Mouse (Mus musculus) ES-E14 (cell line): ENCODE results near the gene Spryd4. TPM values are rescaled to one million over a fixed set of nuclear protein-coding genes. Genes with fewer than 3 reads are reported as not detected.
A peak's percentile ranks its signal among the peaks of the same experiment; 100 is the strongest.

Experiments
- DNase-seq: peaks from one replicate; pipeline ENCODE4 v3.0.0-alpha.2; 2013; ENCODE audit warnings: low read depth, low spot score
- H3K27ac ChIP-seq: 2 replicates; pipeline ENCODE4 v1.5.1; 2012; ENCODE audit warnings: low read depth, mild to moderate bottlenecking, low read length, moderate library complexity, mixed read lengths; ENCODE audit not compliant: poor library complexity, insufficient read depth, severe bottlenecking
- H3K36me3 ChIP-seq: 2 replicates; pipeline ENCODE4 v1.6.1; 2012; ENCODE audit warnings: mild to moderate bottlenecking, low read length, moderate library complexity, mixed read lengths; ENCODE audit not compliant: control insufficient read depth, poor library complexity, insufficient read depth, severe bottlenecking
- H3K4me1 ChIP-seq, 2 experiments: fragments of 150-350 bp in 1 of 2; sonication (generic) in 1 of 2; 2 replicates each; pipeline ENCODE4 v1.6.1; 2012; ENCODE audit warnings: low read length in 2 of 2, mild to moderate bottlenecking in 1 of 2, mixed read lengths in 1 of 2; ENCODE audit not compliant: control insufficient read depth in 2 of 2, insufficient read depth in 2 of 2, poor library complexity in 1 of 2
- H3K4me3 ChIP-seq, 2 experiments: fragments of 150-350 bp in 1 of 2; sonication (generic) in 1 of 2; 2 replicates each; pipeline ENCODE4 v1.5.1; 2012; ENCODE audit warnings: low read length in 2 of 2, low read depth in 1 of 2, mild to moderate bottlenecking in 1 of 2, mixed read lengths in 1 of 2; ENCODE audit not compliant: insufficient read depth in 1 of 2, poor library complexity in 1 of 2, severe bottlenecking in 1 of 2
- H3K9ac ChIP-seq: 2 replicates; pipeline ENCODE4 v1.6.1; 2012; ENCODE audit warnings: low read depth, mild to moderate bottlenecking, low read length, mixed read lengths; ENCODE audit not compliant: poor library complexity, insufficient read depth, severe bottlenecking
- H3K9me3 ChIP-seq: fragments of 150-350 bp; sonication (generic); 2 replicates; pipeline ENCODE4 v1.6.1; 2012; ENCODE audit warnings: low read depth, mild to moderate bottlenecking, low read length; ENCODE audit not compliant: control insufficient read depth, insufficient read depth
- CHD2 ChIP-seq: IDR thresholded peaks from 2 replicates; pipeline ENCODE4 v1.6.1; 2014; ENCODE audit warnings: mild to moderate bottlenecking, low read depth, low read length, inconsistent platforms
- HCFC1 ChIP-seq: IDR thresholded peaks from 2 replicates; pipeline ENCODE4 v1.6.1; 2012; ENCODE audit warnings: low read length, inconsistent platforms, borderline replicate concordance; ENCODE audit not compliant: insufficient read depth
- MAFK ChIP-seq: IDR thresholded peaks from 2 replicates; pipeline ENCODE4 v1.6.1; 2014; ENCODE audit warnings: mild to moderate bottlenecking, low read depth, low read length, inconsistent platforms; ENCODE audit not compliant: insufficient read depth
- ZC3H11A ChIP-seq: IDR thresholded peaks from 2 replicates; pipeline ENCODE4 v1.6.1; 2012; ENCODE audit warnings: low read depth, mild to moderate bottlenecking, inconsistent platforms, low read length, borderline replicate concordance
- ZNF384 ChIP-seq: IDR thresholded peaks from 2 replicates; pipeline ENCODE4 v1.6.1; 2012; ENCODE audit warnings: low read depth, low read length, inconsistent platforms
- in situ Hi-C, 2 experiments: fragments of 600-800 bp; cut with MboI; formaldehyde crosslinking; loops; one replicate each; pipeline ENCODE4 v1.15.1; 2025; ENCODE audit warnings: low sequenced_read_pairs in 2 of 2, inconsistent platforms in 1 of 2; ENCODE audit not compliant: unreplicated experiment in 2 of 2
- total RNA-seq: library from RNA; depleted of rRNA; stranded (reverse); fragments of 300-350 nt; gene quantifications from 2 replicates; pipeline ENCODE4 v1.2.3, GENCODE M21; 2012

Gene Spryd4
- total RNA-seq, 1 experiment: 24.9 TPM

DNA sequence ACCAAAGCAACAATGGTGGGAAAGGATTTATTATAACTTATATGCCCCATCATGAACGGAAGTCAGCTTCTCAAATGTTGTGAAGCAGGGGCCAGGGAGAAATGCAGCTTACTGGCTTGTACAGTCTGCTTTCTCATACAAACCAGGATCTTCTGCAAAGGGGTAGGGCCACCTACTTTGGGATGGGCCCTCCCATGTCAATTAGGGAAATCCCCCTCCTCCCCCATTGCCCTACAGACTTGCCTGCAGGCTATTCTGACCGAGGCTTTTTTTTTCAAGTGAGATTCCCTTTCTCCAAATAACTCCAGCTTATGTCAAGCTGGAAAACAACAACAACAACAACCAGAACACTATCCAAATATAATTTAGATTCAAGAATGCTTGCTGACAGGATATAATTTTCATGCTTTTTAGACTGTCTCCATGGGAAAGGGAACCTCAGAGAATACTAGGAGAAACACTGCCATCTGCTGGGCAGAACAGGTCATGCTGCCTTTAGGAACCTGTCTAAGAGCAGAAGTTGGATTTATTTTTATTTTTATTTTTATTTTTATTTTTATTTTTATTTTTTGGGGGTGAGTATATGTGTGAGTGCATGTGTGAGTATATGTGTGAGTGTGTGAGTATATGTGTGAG lies 23.2 kb downstream of the Spryd4 start:
- H3K9ac ChIP-seq: no peak overlapping the region
- DNase-seq: peak; percentile 88
- in situ Hi-C loops: loop anchor here in 1 of 2 experiments (10.0 kb wide), 1 partner anchor 94 kb away; the partner anchor contains the start of gene Baz2a
- no peak overlapping the region; the same call in 1 of the 2 replicates for H3K27ac ChIP-seq
- TF ChIP-seq MAFK (no peak), CHD2 (no peak; the same call in 1 of the 2 replicates), ZNF384 (no peak; the same call in 1 of the 2 replicates), ZC3H11A (no peak; the same call in 1 of the 2 replicates), HCFC1 (no peak)
- H3K36me3 ChIP-seq: no peaks in the 10 kb centered on the region
- no peaks in the 10 kb centered on the region for H3K9me3 ChIP-seq
- H3K4me3 ChIP-seq: peak overlapping the region in 1 of 2 experiments; percentile 34; a peak in 2 of 4 replicates
- H3K4me1 ChIP-seq: peaks cover 2 to 7% of the 10 kb centered on the region in 2 experiments; a peak in 3 of 4 replicates

GRCm38 (mm10) chr10:128187181-128187605 lies 24.4 kb downstream of the Spryd4 start:
- H3K4me1 ChIP-seq: peaks cover 2 to 7% of the 10 kb centered on the region in 2 experiments; a peak in 3 of 4 replicates
- H3K9me3 ChIP-seq: no peaks in the 10 kb centered on the region
- no peak overlapping the region; a peak in 1 of 4 replicates for H3K4me3 ChIP-seq
- no peaks in the 10 kb centered on the region for H3K36me3 ChIP-seq
- TF ChIP-seq HCFC1 (no peak), CHD2 (no peak)
- in situ Hi-C loops: loop anchor here in 1 of 2 experiments (10.0 kb wide), 1 partner anchor 92 kb away; the partner anchor contains the start of gene Baz2a
- DNase-seq: peak; percentile 89
- H3K9ac ChIP-seq: peak overlapping the region; percentile 63; the same call in 1 of the 2 replicates
- H3K27ac ChIP-seq: peak overlapping the region; percentile 92; the same call in 1 of the 2 replicates

GRCm38 (mm10) chr10:128185959-128186358 lies 25.6 kb downstream of the Spryd4 start:
- in situ Hi-C loops: loop anchor here in 1 of 2 experiments (10.0 kb wide), 1 partner anchor 91 kb away; the partner anchor contains the start of gene Baz2a
- Histone ChIP-seq H3K9ac (no peak overlapping the region), H3K36me3 (no peaks in the 10 kb centered on the region), H3K27ac (peak overlapping the region; percentile 81; the same call in 1 of the 2 replicates), H3K4me3 (no peak overlapping the region), H3K9me3 (no peaks in the 10 kb centered on the region), H3K4me1 (peaks cover 2 to 7% of the 10 kb centered on the region in 2 experiments; a peak in 3 of 4 replicates)
- TF ChIP-seq CHD2: no peak
- TF ChIP-seq HCFC1: peak; percentile 21; the same call in 1 of the 2 replicates
- TF ChIP-seq ZNF384: no peak
- TF ChIP-seq ZC3H11A: peak; percentile 63; the same call in 1 of the 2 replicates
- peak; percentile 8; the same call in 1 of the 2 replicates for TF ChIP-seq MAFK
- peak; percentile 95 for DNase-seq

- TF ChIP-seq ZNF384 (no peak), HCFC1 (no peak), CHD2 (no peak), MAFK (no peak), ZC3H11A (no peak)
- no peak for DNase-seq
- Histone ChIP-seq H3K9me3 (no peaks in the 10 kb centered on the region), H3K9ac (peak overlapping the region; percentile 51; the same call in 1 of the 2 replicates), H3K4me3 (0 out of 4 replicates have a peak overlapping the region, but pooled peaks of 1 of the 2 experiments have one; percentile 19), H3K4me1 (peaks cover 2 to 7% of the 10 kb centered on the region in 2 experiments; a peak in 3 of 4 replicates), H3K27ac (peak overlapping the region; percentile 81), H3K36me3 (no peaks in the 10 kb centered on the region)
- in situ Hi-C loops: loop anchor here in 1 of 2 experiments (10.0 kb wide), 1 partner anchor 91 kb away; the partner anchor contains the start of gene Baz2a
Measured at GRCm38 (mm10) chr10:128185277-128185940, 26.2 kb downstream of the Spryd4 start.
